Mouse (Mus musculus) mouse trophoblast stem cell (cell line): Measurements from ENCODE around the gene Zfp661.

Experiments used
- in situ Hi-C, 2 experiments: fragments of 300-500 bp; cut with MseI, MboI; formaldehyde crosslinking; loops; 2 replicates in 1 of 2; 3 replicates in 1 of 2; pipeline ENCODE4 v1.15.1; 2025

Zfp661 gene

GRCm38 (mm10) chr2:127551078-127551477, 35.8 kb downstream of the Zfp661 start:
- in situ Hi-C loops, result no loop called here

GRCm38 (mm10) chr2:127550446-127550845, 36.4 kb downstream of the Zfp661 start:
- in situ Hi-C loops, result no loop called here

- in situ Hi-C loops, result no loop called here
Measured at GRCm38 (mm10) chr2:127549711-127550110, 37.2 kb downstream of the Zfp661 start.

GRCm38 (mm10) chr2:127548342-127549074, 38.4 kb downstream of the Zfp661 start:
- in situ Hi-C loops, result no loop called here

GRCm38 (mm10) chr2:127541697-127542096, 45.2 kb downstream of the Zfp661 start:
- in situ Hi-C loops, result no loop called here

- in situ Hi-C loops, result no loop called here
Measured at GRCm38 (mm10) chr2:127541185-127541584, 45.7 kb downstream of the Zfp661 start, which contains the start of gene Prom2. TSS of gene Prom2 (minus strand) at chr2:127541467.

- in situ Hi-C loops, result no loop called here
Measured at GRCm38 (mm10) chr2:127539494-127539893, 47.4 kb downstream of the Zfp661 start.

GRCm38 (mm10) chr2:127537548-127537947, 49.3 kb downstream of the Zfp661 start:
- in situ Hi-C loops, result no loop called here

GRCm38 (mm10) chr2:127535363-127535762, 51.5 kb downstream of the Zfp661 start:
- in situ Hi-C loops, result no loop called here

- in situ Hi-C loops, result no loop called here
Measured at GRCm38 (mm10) chr2:127532379-127532778, 54.5 kb downstream of the Zfp661 start.

GRCm38 (mm10) chr2:127531592-127531991, 55.3 kb downstream of the Zfp661 start:
- in situ Hi-C loops, result no loop called here

GRCm38 (mm10) chr2:127530418-127530817, 56.5 kb downstream of the Zfp661 start:
- in situ Hi-C loops, result no loop called here

- in situ Hi-C loops, result no loop called here
Measured at GRCm38 (mm10) chr2:127525004-127525775, 61.7 kb downstream of the Zfp661 start.
